In the genomic region with DNA sequence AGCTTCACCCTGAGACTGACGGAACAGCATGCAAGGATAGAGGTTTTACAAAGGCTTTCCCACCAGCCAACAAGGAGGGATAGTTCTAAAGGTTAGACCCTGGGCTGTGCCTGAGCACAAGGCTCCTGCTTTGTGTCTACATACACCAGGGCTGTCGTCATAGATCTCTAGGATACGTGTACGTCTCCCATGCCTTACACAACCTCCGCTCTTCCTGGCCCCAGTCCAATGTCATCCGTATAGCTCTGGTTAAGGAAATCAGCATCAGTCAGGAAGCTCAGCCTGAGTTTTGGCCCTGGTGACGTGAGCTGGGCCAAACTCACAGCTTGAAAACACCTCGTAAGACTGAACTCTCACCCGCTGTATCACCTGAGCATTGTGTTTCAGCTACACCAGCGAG, we compare ENCODE assay signal across 18 mouse cellular contexts.
DNase-seq lines count a peak whose midpoint lies in the region; ATAC-seq and TF ChIP-seq lines count a peak whose summit lies in the region.
"Had no signal": no experiment of that assay in that cellular context is flagged by ENCODE, and none has a peak within 500 bp of the region (broad histone marks: within the 10 kb centered on the region; RNA-seq: fewer than 3 reads in every experiment).

No protein-coding gene starts in this region.

- no peak overlapping the region for H3K4me3 ChIP-seq in forebrain, embryonic 14.5 days (ENCODE audit: low read depth, low read length)
- H3K4me3 ChIP-seq in forebrain, embryonic 10.5 days, result no peak overlapping the region
- no peak overlapping the region for H3K4me3 ChIP-seq in hindbrain, postnatal 0 days (ENCODE audit: low read length)
- H3K4me3 ChIP-seq in hindbrain, embryonic 14.5 days (replicated peaks; ENCODE audit: low read length), result no peak overlapping the region
- H3K4me3 ChIP-seq: forebrain, embryonic 13.5 days; kidney, embryonic 15.5 days; lung, embryonic 15.5 days; midbrain, embryonic 15.5 days had no signal

- H3K36me3 ChIP-seq in forebrain, embryonic 14.5 days (ENCODE audit: control insufficient read depth, insufficient read depth, low read length), result no peaks in the 10 kb centered on the region
- H3K36me3 ChIP-seq in forebrain, embryonic 10.5 days (replicated peaks), result no peaks in the 10 kb centered on the region
- H3K36me3 ChIP-seq in hindbrain, postnatal 0 days (ENCODE audit: insufficient read depth, low read length), result no peaks in the 10 kb centered on the region
- no peaks in the 10 kb centered on the region for H3K36me3 ChIP-seq in hindbrain, embryonic 14.5 days (replicated peaks; ENCODE audit: control insufficient read depth, insufficient read depth)
- H3K36me3 ChIP-seq: kidney, embryonic 15.5 days; lung, embryonic 15.5 days; midbrain, embryonic 15.5 days had no signal

- ATAC-seq in forebrain, embryonic 14.5 days, result no peak
- 0 out of 2 replicates have a peak, but pooled peaks have one; percentile 40 for ATAC-seq in hindbrain, postnatal 0 days
- no peak for ATAC-seq in hindbrain, embryonic 14.5 days (ENCODE audit: low FRiP score)
- ATAC-seq: forebrain, embryonic 13.5 days; midbrain, embryonic 15.5 days had no signal

- TF ChIP-seq CTCF in hindbrain, postnatal 0 days (IDR thresholded peaks at IDR 0.05; ENCODE audit: low read depth), result no peak

- no peaks in the 10 kb centered on the region for H3K9me3 ChIP-seq in forebrain, embryonic 14.5 days (replicated peaks; ENCODE audit: control insufficient read depth, low read length)
- H3K9me3 ChIP-seq in forebrain, embryonic 10.5 days, result no peaks in the 10 kb centered on the region
- no peaks in the 10 kb centered on the region for H3K9me3 ChIP-seq in hindbrain, postnatal 0 days (ENCODE audit: low read length)
- H3K9me3 ChIP-seq in hindbrain, embryonic 14.5 days (ENCODE audit: control insufficient read depth, low read length), result no peaks in the 10 kb centered on the region
- H3K9me3 ChIP-seq: forebrain, embryonic 13.5 days; kidney, embryonic 15.5 days; lung, embryonic 15.5 days; midbrain, embryonic 15.5 days had no signal

- H3K9ac ChIP-seq in forebrain, embryonic 14.5 days (ENCODE audit: low read length), result no peak overlapping the region
- H3K9ac ChIP-seq in hindbrain, postnatal 0 days (replicated peaks; ENCODE audit: low read length), result no peak overlapping the region
- no peak overlapping the region for H3K9ac ChIP-seq in hindbrain, embryonic 14.5 days
- H3K9ac ChIP-seq: forebrain, embryonic 13.5 days; kidney, embryonic 15.5 days; lung, embryonic 15.5 days; midbrain, embryonic 15.5 days had no signal

- no peaks in the 10 kb centered on the region for H3K4me1 ChIP-seq in forebrain, embryonic 14.5 days (ENCODE audit: control insufficient read depth, insufficient read depth, low read length)
- H3K4me1 ChIP-seq in forebrain, embryonic 10.5 days, result peaks cover 10% of the 10 kb centered on the region; the same call in 1 of the 2 replicates
- no peaks in the 10 kb centered on the region for H3K4me1 ChIP-seq in hindbrain, postnatal 0 days (ENCODE audit: insufficient read depth, low read length)
- H3K4me1 ChIP-seq in hindbrain, embryonic 14.5 days (replicated peaks; ENCODE audit: control insufficient read depth, insufficient read depth, low read length), result no peaks in the 10 kb centered on the region

- WGBS in forebrain, embryonic 14.5 days, result 74% methylated on average over 10 of the region's 10 CpGs
- 89% methylated on average over 10 of the region's 10 CpGs for WGBS in forebrain, embryonic 10.5 days
- 57% methylated on average over 10 of the region's 10 CpGs for WGBS in hindbrain, postnatal 0 days
- 75% methylated on average over 10 of the region's 10 CpGs for WGBS in hindbrain, embryonic 14.5 days

- peak; percentile 23 for DNase-seq in forebrain, embryonic 14.5 days (ENCODE audit: low spot score)
- DNase-seq in forebrain, embryonic 10.5 days (ENCODE audit: extremely low spot score, low spot score), result no peak
- no peak for DNase-seq in hindbrain, postnatal 0 days (ENCODE audit: low spot score)
- no peak for DNase-seq in hindbrain, embryonic 14.5 days (ENCODE audit: low spot score)
- peak; percentile 9 for DNase-seq in cerebellum, adult 11 months
- peak; percentile 36 to 38 for DNase-seq in cerebellum, postnatal 14 days
- DNase-seq in adrenal gland, postnatal 4 days (ENCODE audit: low spot score in 2 of 2), result no peak
- no peak for DNase-seq in adrenal gland, postnatal 14 days
- DNase-seq: adrenal gland, adult 2 months; gastrocnemius, postnatal 36 days; heart, postnatal 10 days; liver; right cerebral cortex, postnatal 25 days had no signal

- no peaks in the 10 kb centered on the region for H3K27me3 ChIP-seq in forebrain, embryonic 14.5 days (replicated peaks; ENCODE audit: control insufficient read depth, insufficient read depth, low read length)
- no peaks in the 10 kb centered on the region for H3K27me3 ChIP-seq in forebrain, embryonic 10.5 days (ENCODE audit: poor library complexity, severe bottlenecking)
- no peaks in the 10 kb centered on the region for H3K27me3 ChIP-seq in hindbrain, postnatal 0 days (ENCODE audit: insufficient read depth, low read length)
- no peaks in the 10 kb centered on the region for H3K27me3 ChIP-seq in hindbrain, embryonic 14.5 days (ENCODE audit: control insufficient read depth, insufficient read depth, low read length)
- H3K27me3 ChIP-seq: CH12.LX; forebrain, embryonic 13.5 days; kidney, embryonic 15.5 days; lung, embryonic 15.5 days; midbrain, embryonic 15.5 days had no signal

- H3K27ac ChIP-seq in forebrain, embryonic 14.5 days (ENCODE audit: low read depth, low read length), result no peak overlapping the region
- no peak overlapping the region for H3K27ac ChIP-seq in forebrain, embryonic 10.5 days
- H3K27ac ChIP-seq in hindbrain, postnatal 0 days, result no peak overlapping the region
- H3K27ac ChIP-seq in hindbrain, embryonic 14.5 days, result no peak overlapping the region
- H3K27ac ChIP-seq: forebrain, embryonic 13.5 days; kidney, embryonic 15.5 days; lung, embryonic 15.5 days; midbrain, embryonic 15.5 days had no signal

- H3K4me2 ChIP-seq in forebrain, embryonic 14.5 days (ENCODE audit: low read length), result no peak overlapping the region
- no peak overlapping the region for H3K4me2 ChIP-seq in hindbrain, postnatal 0 days (ENCODE audit: low read depth, low read length)
- no peak overlapping the region for H3K4me2 ChIP-seq in hindbrain, embryonic 14.5 days (replicated peaks)
- H3K4me2 ChIP-seq: forebrain, embryonic 13.5 days; kidney, embryonic 15.5 days; lung, embryonic 15.5 days; midbrain, embryonic 15.5 days had no signal

Comparison
In these comparisons a context has a peak if more than half of its experiments do, and no peak if none do; other contexts are left out.
1. DNase-seq: peak in forebrain, embryonic 14.5 days (single experiment), cerebellum, adult 11 months (single experiment) and cerebellum, postnatal 14 days (2 of 2); none in forebrain, embryonic 10.5 days (single experiment), hindbrain, postnatal 0 days (single experiment), hindbrain, embryonic 14.5 days (single experiment), adrenal gland, postnatal 4 days (0 of 2) and adrenal gland, postnatal 14 days (single experiment).